Mouse (Mus musculus): ENCODE data around the gene Ajm1. TPM values are rescaled to one million over a fixed set of nuclear protein-coding genes. Genes with fewer than 3 reads are reported as not detected.

Ajm1 gene
- total RNA-seq, 2 experiments from 2014 or later: not detected

- no peak for DNase-seq (ENCODE audit: low spot score)
These were observed 2.6 kb upstream of the Ajm1 start for GRCm38 (mm10) chr2:25584152-25584551.

GRCm38 (mm10) chr2:25583571-25583970 is 2.0 kb upstream of the Ajm1 start:
- DNase-seq (ENCODE audit: low spot score): no peak

GRCm38 (mm10) chr2:25583120-25583481 is 1.5 kb upstream of the Ajm1 start:
- DNase-seq (ENCODE audit: low spot score): no peak

- DNase-seq (ENCODE audit: low spot score): no peak
These were observed 1.0 kb upstream of the Ajm1 start for GRCm38 (mm10) chr2:25582466-25583119.

- no peak for DNase-seq (ENCODE audit: low spot score)
These were observed 344 bp upstream of the Ajm1 start for GRCm38 (mm10) chr2:25581901-25582301.

- DNase-seq (ENCODE audit: low spot score): no peak
These were observed 896 bp downstream of the Ajm1 start for GRCm38 (mm10) chr2:25580621-25581101.

GRCm38 (mm10) chr2:25579737-25580460 is 1.7 kb downstream of the Ajm1 start:
- no peak for DNase-seq (ENCODE audit: low spot score)

- no peak for DNase-seq (ENCODE audit: low spot score)
These were observed 2.5 kb downstream of the Ajm1 start for GRCm38 (mm10) chr2:25578796-25579736.

GRCm38 (mm10) chr2:25577951-25578795 is 3.4 kb downstream of the Ajm1 start:
- no peak for DNase-seq (ENCODE audit: low spot score)

GRCm38 (mm10) chr2:25576965-25577891 is 4.3 kb downstream of the Ajm1 start:
- DNase-seq (ENCODE audit: low spot score): no peak

- no peak for DNase-seq (ENCODE audit: low spot score)
These were observed 5.3 kb downstream of the Ajm1 start for GRCm38 (mm10) chr2:25576028-25576850.

GRCm38 (mm10) chr2:25575432-25576027 is 6.0 kb downstream of the Ajm1 start:
- DNase-seq (ENCODE audit: low spot score): peak; percentile 32

GRCm38 (mm10) chr2:25574579-25575431 is 6.8 kb downstream of the Ajm1 start, which contains the start of the genes Mamdc4 and Phpt1:
Gene Mamdc4, minus strand, starts transcription at chr2:25574845.
Gene Phpt1, minus strand, starts transcription at chr2:25575224.
- peak; percentile 97 for DNase-seq (ENCODE audit: low spot score)

- DNase-seq (ENCODE audit: low spot score): no peak
These were observed 7.4 kb downstream of the Ajm1 start for GRCm38 (mm10) chr2:25574136-25574535.

- no peak for DNase-seq (ENCODE audit: low spot score)
These were observed 8.5 kb downstream of the Ajm1 start for GRCm38 (mm10) chr2:25573068-25573467.

- DNase-seq (ENCODE audit: low spot score): no peak
These were observed 10.3 kb downstream of the Ajm1 start for GRCm38 (mm10) chr2:25571221-25571620.

- DNase-seq (ENCODE audit: low spot score): no peak
These were observed 12.2 kb downstream of the Ajm1 start for GRCm38 (mm10) chr2:25569323-25569722.
